Mouse (Mus musculus): ENCODE data around the gene Slc51b. TPM values are rescaled to one million over a fixed set of nuclear protein-coding genes. Genes with fewer than 3 reads are reported as not detected.

Gene Slc51b
- polyA plus RNA-seq (2014; fragmentation: Illumina TruSeq; extraction: RNeasy Lipid Tissue Mini Kit (QIAGEN cat#74804); ENCODE audit: low read depth, low replicate concordance), result 94.6 TPM

DNA sequence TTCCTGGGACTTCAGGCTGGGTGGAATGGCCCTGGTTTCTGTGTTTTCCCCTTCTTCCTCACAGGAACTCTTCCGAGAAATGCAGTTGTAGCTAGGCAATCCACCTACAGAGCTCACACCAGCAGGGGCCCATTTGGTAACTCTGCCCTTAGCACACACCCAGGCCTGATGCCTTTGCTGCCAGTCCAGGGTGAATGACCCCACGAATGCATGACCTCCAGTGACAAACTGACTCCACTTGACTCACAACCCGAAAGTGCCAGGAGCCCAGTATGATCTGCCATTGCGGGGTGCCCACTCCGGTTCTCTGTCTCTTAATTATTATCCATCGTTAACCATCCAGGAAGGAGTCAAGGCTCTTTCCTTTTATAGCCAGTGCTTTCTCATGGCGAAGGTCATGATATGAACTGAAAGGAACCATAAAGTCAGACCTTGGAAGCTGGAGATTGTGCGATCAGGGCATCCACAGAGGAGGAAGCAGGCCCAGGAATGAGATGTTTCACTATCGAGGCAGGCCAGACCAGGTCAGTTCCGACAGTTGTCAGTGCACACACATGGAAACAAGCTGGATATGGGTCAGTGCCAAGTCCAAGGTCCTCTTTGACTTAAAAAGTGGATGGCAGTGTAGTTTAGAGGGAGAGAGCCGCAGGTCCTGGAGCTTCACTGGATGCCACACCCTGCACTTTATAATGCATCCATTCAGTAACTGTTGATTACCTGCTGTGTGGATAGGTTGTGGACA is at the start of gene Slc51b:
TSS of gene Slc51b (minus strand) at position 196 of the 742 bp plus-strand sequence.

GRCm38 (mm10) chr9:65460732-65461442 is 38.1 kb upstream of the Slc51b start, which contains the start of gene Spg21:
Spg21 (plus strand) TSS chr9:65460947.

DNA sequence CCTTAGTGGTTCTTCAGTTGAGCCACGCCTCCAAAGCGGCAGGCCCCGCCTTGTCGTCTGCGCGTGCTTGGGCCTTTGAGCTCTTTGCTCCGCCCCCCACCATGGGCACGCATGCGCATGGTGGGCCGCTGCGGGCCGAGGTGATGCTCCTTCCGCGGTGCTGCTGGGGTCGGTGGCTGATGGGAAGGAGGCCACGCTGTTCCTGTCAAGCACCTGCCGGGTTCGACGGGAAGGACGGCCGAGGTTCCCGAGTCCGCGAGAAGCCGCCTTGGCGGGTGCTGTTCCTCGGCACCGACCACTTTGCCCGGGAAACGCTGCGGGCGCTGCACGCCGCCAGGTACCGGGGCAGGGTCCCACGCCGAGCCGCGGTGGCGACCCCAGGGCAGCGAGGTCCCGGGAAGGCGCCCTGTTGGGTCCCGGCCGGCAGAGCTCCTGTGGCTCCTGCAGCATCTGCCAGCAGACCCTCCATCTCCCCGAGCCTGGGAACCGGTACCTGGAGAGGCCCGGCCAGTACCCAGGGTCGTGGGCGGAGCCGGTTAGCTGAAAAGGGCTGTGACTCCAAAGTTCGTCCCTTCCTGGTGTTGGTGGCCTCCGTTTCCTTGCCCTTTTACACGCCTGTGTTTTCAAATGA is 13.0 kb upstream of the Slc51b start, which contains the start of gene Mtfmt:
TSS of gene Mtfmt (plus strand) at position 112 of the 631 bp plus-strand sequence.

GRCm38 (mm10) chr9:65398279-65398678 is 24.5 kb downstream of the Slc51b start, which contains the start of gene Rasl12:
Rasl12 (plus strand) TSS chr9:65398506.

DNA sequence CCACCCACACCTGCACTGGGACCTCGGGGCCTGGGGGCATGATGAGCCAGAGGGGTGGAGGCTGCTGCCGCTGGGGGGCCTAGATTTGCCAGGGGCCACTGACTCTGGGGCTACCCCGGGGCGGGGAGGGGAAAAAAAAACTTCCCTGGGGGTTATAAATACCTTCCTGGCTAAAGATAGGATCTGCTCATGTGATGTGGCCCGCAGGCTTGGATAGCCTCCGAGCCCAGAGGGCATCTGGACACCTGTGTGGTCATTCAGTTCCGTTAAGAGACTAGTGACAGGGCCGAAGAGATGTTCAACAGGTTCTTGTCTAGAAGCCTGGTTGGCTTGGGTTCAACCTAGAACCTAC is 31.2 kb downstream of the Slc51b start, which contains the start of gene Kbtbd13:
TSS of gene Kbtbd13 (minus strand) at position 40 of the 352 bp plus-strand sequence.

Other genes with a start within 250 kb of the Slc51b start
- 4.9 TPM for gene Parp16, start 227.6 kb downstream of the Slc51b start, polyA plus RNA-seq (2014; fragmentation: Illumina TruSeq; extraction: RNeasy Lipid Tissue Mini Kit (QIAGEN cat#74804); ENCODE audit: low read depth, low replicate concordance)
- gene Cilp, start 157.8 kb downstream of the Slc51b start, polyA plus RNA-seq (2014; fragmentation: Illumina TruSeq; extraction: RNeasy Lipid Tissue Mini Kit (QIAGEN cat#74804); ENCODE audit: low read depth, low replicate concordance), result 0.20 TPM
- 286 TPM for gene Clpx, start 128.7 kb downstream of the Slc51b start, polyA plus RNA-seq (2014; fragmentation: Illumina TruSeq; extraction: RNeasy Lipid Tissue Mini Kit (QIAGEN cat#74804); ENCODE audit: low read depth, low replicate concordance)
- 9.0 TPM for gene Pdcd7, start 76.9 kb downstream of the Slc51b start, polyA plus RNA-seq (2014; fragmentation: Illumina TruSeq; extraction: RNeasy Lipid Tissue Mini Kit (QIAGEN cat#74804); ENCODE audit: low read depth, low replicate concordance)
- gene Ubap1l, start 61.9 kb downstream of the Slc51b start, polyA plus RNA-seq (2014; fragmentation: Illumina TruSeq; extraction: RNeasy Lipid Tissue Mini Kit (QIAGEN cat#74804); ENCODE audit: low read depth, low replicate concordance), result not detected
- 0.28 TPM for gene Kbtbd13, start 31.3 kb downstream of the Slc51b start, polyA plus RNA-seq (2014; fragmentation: Illumina TruSeq; extraction: RNeasy Lipid Tissue Mini Kit (QIAGEN cat#74804); ENCODE audit: low read depth, low replicate concordance)
- gene Rasl12, start 24.4 kb downstream of the Slc51b start, polyA plus RNA-seq (2014; fragmentation: Illumina TruSeq; extraction: RNeasy Lipid Tissue Mini Kit (QIAGEN cat#74804); ENCODE audit: low read depth, low replicate concordance), result 2.7 TPM
- gene Mtfmt, start 12.8 kb upstream of the Slc51b start, polyA plus RNA-seq (2014; fragmentation: Illumina TruSeq; extraction: RNeasy Lipid Tissue Mini Kit (QIAGEN cat#74804); ENCODE audit: low read depth, low replicate concordance), result 15.0 TPM
- 145 TPM for gene Spg21, start 38.0 kb upstream of the Slc51b start, polyA plus RNA-seq (2014; fragmentation: Illumina TruSeq; extraction: RNeasy Lipid Tissue Mini Kit (QIAGEN cat#74804); ENCODE audit: low read depth, low replicate concordance)
- not detected for gene Ankdd1a, start 97.2 kb upstream of the Slc51b start, polyA plus RNA-seq (2014; fragmentation: Illumina TruSeq; extraction: RNeasy Lipid Tissue Mini Kit (QIAGEN cat#74804); ENCODE audit: low read depth, low replicate concordance)
- 0.32 TPM for gene Plekho2, start 157.1 kb upstream of the Slc51b start, polyA plus RNA-seq (2014; fragmentation: Illumina TruSeq; extraction: RNeasy Lipid Tissue Mini Kit (QIAGEN cat#74804); ENCODE audit: low read depth, low replicate concordance)
- not detected for gene Pif1, start 164.2 kb upstream of the Slc51b start, polyA plus RNA-seq (2014; fragmentation: Illumina TruSeq; extraction: RNeasy Lipid Tissue Mini Kit (QIAGEN cat#74804); ENCODE audit: low read depth, low replicate concordance)
- gene Rbpms2, start 206.7 kb upstream of the Slc51b start, polyA plus RNA-seq (2014; fragmentation: Illumina TruSeq; extraction: RNeasy Lipid Tissue Mini Kit (QIAGEN cat#74804); ENCODE audit: low read depth, low replicate concordance), result 70.9 TPM
- gene Oaz2, start 245.0 kb upstream of the Slc51b start, polyA plus RNA-seq (2014; fragmentation: Illumina TruSeq; extraction: RNeasy Lipid Tissue Mini Kit (QIAGEN cat#74804); ENCODE audit: low read depth, low replicate concordance), result 60.8 TPM